Mouse (Mus musculus): ENCODE results near the gene Cluh. TPM values are rescaled to one million over a fixed set of nuclear protein-coding genes. Genes with fewer than 3 reads are reported as not detected.

The Cluh gene
- polyA plus RNA-seq, 1 experiment from 2014 or later = 21.4 TPM

DNA sequence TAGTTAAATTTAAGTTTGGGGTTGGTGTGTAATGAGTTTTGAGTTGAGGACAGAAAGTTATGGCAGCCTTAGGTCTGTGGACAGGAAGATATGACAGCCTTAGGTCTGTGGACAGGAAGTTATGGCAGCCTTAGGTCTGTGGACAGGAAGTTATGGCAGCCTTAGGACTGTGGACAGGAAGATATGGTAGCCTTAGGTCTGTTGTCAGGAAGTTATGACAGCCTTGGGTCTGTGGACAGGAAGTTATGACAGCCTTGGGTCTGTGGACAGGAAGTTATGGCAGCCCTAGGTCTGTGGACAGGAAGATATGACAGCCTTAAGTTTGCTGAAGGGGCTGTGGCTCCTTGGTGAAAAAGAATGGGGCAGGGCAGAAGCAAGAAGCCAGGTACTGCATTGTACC, 24.0 kb upstream of the Cluh start:
- Histone ChIP-seq H3K27ac (no peak overlapping the region), H3K27me3 (peaks cover 26% of the 10 kb centered on the region), H3K4me1 (no peaks in the 10 kb centered on the region), H3K4me2 (replicated peaks) (no peak overlapping the region), H3K4me3 (no peak overlapping the region), H3K36me3 (no peaks in the 10 kb centered on the region), H3K9me3 (no peaks in the 10 kb centered on the region), H3K9ac (no peak overlapping the region)
- no peak for ATAC-seq (ENCODE audit: low FRiP score, low read depth)

DNA sequence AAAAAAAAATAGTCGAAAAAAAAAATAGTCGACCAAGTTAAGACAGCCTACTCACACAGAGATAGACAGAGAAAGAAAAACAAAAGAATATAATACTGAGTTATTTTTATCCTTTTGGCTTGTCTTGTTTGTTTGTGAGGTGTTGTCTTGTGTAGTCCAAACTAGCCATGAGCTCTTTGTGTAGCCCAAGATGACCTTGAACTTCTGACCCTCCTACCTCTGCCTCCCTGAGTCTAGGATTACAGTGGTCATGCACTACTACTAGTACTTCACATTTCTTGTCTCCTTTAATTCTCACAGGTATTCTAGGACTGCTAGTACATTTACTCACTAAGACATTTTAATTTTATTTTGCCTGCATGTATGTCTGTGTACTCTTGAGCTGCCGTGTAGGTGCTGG, 21.8 kb upstream of the Cluh start:
- H3K4me2 ChIP-seq (replicated peaks) = no peak overlapping the region
- no peaks in the 10 kb centered on the region for H3K9me3 ChIP-seq
- no peak overlapping the region for H3K4me3 ChIP-seq
- H3K27ac ChIP-seq = no peak overlapping the region
- H3K9ac ChIP-seq = no peak overlapping the region
- WGBS = 73% methylated on average over 3 of the region's 3 CpGs
- H3K4me1 ChIP-seq = no peaks in the 10 kb centered on the region
- H3K27me3 ChIP-seq = peaks cover 5% of the 10 kb centered on the region; the same call in 1 of the 2 replicates
- H3K36me3 ChIP-seq = no peaks in the 10 kb centered on the region
- no peak for ATAC-seq (ENCODE audit: low FRiP score, low read depth)

DNA sequence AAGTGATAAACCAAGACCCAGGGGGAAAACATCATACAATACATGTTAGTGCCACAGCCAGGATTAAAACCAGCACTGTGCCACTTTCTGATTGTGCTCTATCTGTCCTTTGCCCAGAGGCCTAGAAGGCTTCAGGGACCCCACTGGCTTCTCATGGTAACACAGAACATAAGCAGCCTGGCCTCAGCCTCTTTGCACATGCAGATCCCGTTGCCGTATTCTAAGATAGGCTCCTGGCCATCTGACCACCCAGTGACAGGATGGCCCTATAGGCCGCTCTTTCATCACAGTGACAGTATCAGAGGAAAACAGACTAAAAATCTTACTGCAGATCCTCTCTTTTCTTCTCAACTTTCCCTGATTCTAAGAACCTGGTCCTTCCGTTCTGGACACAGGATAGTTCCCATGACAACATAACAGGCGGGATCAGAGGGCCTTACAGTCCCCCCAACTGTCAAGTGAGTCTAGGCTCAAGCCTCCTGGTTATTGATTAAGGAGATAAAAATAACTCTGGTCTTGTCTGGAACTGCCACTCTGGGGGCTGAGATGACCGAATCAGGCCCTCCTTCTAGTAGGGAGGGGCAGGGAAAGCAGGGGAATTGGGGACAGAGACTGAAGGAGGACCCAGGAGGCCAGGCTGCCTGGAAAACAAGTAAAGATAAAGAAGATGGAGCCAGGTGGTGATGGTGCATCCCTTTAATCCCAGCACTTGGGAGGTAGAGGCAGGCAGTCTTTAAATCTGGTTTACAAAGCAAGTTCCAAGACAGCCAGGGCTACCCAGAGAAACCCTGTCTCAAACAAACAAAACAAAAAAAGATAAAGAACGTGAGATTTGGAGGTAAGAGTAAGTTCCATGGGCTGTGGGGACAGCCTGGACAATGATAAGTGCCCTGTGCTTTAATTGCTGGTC, 17.2 kb upstream of the Cluh start:
- H3K4me1 ChIP-seq = peaks cover under 1% of the 10 kb centered on the region
- H3K4me3 ChIP-seq = no peak overlapping the region
- 0 out of 2 replicates have a peak, but pooled peaks cover 8% of the 10 kb centered on the region for H3K27me3 ChIP-seq
- no peaks in the 10 kb centered on the region for H3K9me3 ChIP-seq
- no peak overlapping the region for H3K9ac ChIP-seq
- H3K36me3 ChIP-seq = no peaks in the 10 kb centered on the region
- no peak overlapping the region for H3K4me2 ChIP-seq (replicated peaks)
- WGBS = 68% methylated on average over 7 of the region's 7 CpGs
- ATAC-seq (ENCODE audit: low FRiP score, low read depth) = no peak
- no peak overlapping the region for H3K27ac ChIP-seq

DNA sequence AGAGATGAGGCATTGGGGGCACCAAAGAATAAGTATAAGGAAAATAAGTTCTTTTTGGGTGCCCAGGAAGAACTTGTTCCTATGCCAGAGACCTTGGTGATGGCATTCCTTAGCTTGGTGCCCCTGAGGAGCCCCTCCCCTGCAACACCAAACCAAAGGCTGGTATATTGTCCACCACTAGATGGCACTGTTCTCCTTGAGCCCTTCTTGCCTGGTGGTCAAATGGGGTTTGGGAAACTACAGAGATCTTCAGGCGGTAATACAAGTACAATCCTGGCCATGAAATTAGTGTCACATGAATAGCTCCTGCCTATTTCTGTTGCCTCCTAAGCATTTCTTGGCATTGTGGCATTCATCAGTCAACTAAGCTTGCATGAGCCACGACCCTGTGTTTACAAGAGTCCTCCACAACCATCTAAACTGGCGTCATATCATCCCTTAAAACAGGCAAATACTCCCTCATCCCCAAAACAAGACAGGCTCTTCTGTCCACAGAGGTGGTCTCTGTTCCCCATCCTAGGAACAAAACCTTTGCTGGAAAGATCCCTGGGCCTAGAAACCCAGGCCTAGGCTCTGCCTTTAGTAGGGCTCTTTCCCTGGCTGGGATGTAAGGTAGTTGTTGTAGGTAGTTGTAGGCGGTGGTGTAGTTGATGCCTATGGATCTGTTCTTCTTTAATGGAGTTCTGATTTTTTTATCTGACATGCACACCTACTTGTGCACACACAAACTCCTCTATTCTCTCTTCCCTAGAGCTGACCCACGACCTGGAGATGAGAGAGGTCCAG, 14.6 kb upstream of the Cluh start:
- no peak overlapping the region for H3K4me2 ChIP-seq (replicated peaks)
- no peaks in the 10 kb centered on the region for H3K9me3 ChIP-seq
- H3K9ac ChIP-seq = no peak overlapping the region
- no peak overlapping the region for H3K27ac ChIP-seq
- H3K4me1 ChIP-seq = peaks cover 16% of the 10 kb centered on the region
- 66% methylated on average over 5 of the region's 5 CpGs for WGBS
- peaks cover 15% of the 10 kb centered on the region for H3K27me3 ChIP-seq
- H3K4me3 ChIP-seq = no peak overlapping the region
- ATAC-seq (ENCODE audit: low FRiP score, low read depth) = no peak
- no peaks in the 10 kb centered on the region for H3K36me3 ChIP-seq

DNA sequence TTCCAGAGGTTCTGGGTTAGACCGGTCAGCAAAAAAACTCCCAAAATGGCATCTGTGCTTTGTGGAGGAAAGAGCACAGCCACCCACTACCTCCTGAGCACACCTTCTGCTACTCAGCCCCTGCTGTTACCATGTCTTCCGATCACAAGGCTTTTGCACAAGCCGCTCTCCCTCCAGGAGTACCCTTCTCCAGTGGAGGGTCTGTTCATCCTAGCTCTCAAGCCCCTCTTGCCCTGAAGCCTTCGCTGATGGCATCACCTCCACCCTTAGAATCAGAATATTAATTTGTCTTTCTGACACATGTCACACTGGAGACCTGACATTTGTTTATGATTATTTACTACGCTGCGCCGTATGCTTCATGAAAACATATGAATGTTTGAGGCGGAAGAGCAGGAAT, 11.8 kb upstream of the Cluh start:
- ATAC-seq (ENCODE audit: low FRiP score, low read depth) = no peak
- no peaks in the 10 kb centered on the region for H3K9me3 ChIP-seq
- H3K27ac ChIP-seq = no peak overlapping the region
- H3K4me1 ChIP-seq = peaks cover 16% of the 10 kb centered on the region
- H3K9ac ChIP-seq = peak overlapping the region; percentile 88
- no peaks in the 10 kb centered on the region for H3K36me3 ChIP-seq
- peak overlapping the region; percentile 77 for H3K4me3 ChIP-seq
- peaks cover 22% of the 10 kb centered on the region for H3K27me3 ChIP-seq
- peak overlapping the region; percentile 81 for H3K4me2 ChIP-seq (replicated peaks)
- WGBS = 21% methylated on average over 8 of the region's 8 CpGs

DNA sequence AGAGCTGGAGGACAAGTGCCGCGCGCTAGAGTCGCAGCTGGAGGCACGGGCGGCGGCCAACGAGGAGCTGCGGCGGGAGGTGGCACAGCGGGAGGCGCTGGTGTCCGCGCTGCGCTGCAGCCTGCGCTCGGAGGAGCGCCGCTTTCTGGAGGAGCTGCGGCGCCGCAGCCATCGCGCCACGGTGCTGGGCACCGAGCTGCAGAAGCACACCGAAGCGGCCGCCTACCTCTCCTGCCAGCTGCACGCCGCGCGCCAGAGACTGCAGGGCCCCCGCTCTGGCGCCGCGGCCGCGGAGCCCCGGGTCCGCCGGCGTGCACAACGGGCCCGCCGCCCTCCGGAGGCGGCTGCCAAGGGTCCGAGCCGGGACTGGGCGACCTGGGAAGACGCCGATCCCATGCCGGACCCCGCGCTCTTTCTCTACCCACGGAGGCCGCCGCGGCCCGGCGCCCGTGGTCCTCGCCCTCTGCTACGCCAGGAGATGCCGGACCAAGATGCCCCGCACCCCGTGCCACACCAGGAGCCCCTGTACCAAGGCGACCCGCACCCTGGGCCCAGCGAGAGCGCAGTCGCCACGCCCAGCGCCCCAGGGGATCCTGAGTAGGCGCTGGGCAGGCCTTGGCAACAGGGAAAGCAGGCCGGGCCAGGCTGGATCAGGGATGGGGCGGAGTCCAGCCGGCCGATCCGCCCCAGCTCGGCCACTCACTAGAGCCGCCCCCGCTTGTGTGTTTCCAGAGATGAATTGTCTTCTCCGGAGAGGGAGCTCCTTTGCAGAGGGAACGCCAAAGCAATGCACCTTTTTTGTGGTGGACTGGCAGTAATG, 11.1 kb upstream of the Cluh start:
- ATAC-seq (ENCODE audit: low FRiP score, low read depth) = peak; percentile 91
- WGBS = under 1% methylated on average over 79 of the region's 86 CpGs
- Histone ChIP-seq H3K4me3 (peak overlapping the region; percentile 77), H3K9me3 (no peaks in the 10 kb centered on the region), H3K36me3 (no peaks in the 10 kb centered on the region), H3K27me3 (peaks cover 22% of the 10 kb centered on the region), H3K27ac (peak overlapping the region; percentile 85), H3K4me2 (replicated peaks) (peak overlapping the region; percentile 81), H3K4me1 (peaks cover 16% of the 10 kb centered on the region), H3K9ac (peak overlapping the region; percentile 88)

DNA sequence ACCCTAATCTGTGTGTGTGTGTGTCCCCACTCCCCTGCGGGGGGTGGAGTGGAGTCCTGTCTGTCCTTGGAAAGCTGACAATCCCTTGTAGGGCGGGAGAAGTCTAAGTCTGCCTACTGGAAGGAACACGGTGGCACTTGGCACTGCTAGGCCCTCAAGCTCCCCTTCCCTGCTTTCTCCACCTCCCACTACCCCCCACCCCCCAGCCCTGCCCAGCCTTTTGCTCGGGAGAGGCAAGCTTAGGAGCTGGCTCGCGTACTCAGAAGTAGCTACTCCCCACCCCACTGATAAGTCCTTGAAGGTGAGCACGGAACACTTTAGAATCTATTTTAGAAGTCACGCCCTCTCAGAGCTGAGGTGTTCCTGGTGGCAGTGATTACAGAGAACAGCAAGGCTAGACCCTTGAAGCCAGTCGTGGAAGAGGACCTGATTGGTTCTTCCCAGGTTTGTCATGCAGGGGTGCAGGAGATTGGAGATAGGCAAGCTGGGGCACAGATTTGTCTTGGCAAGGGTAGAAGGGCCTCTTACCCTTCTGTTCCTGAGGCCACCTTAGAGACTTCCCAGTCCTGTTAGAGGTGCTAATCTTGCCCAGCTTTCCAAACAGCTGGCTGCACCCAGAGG, 10.4 kb upstream of the Cluh start:
- H3K9ac ChIP-seq = peak overlapping the region; percentile 88
- H3K4me2 ChIP-seq (replicated peaks) = peak overlapping the region; percentile 81
- peak overlapping the region; percentile 77 for H3K4me3 ChIP-seq
- ATAC-seq (ENCODE audit: low FRiP score, low read depth) = peak; percentile 41
- WGBS = 10% methylated on average over 9 of the region's 9 CpGs
- peaks cover 22% of the 10 kb centered on the region for H3K27me3 ChIP-seq
- H3K36me3 ChIP-seq = no peaks in the 10 kb centered on the region
- H3K9me3 ChIP-seq = no peaks in the 10 kb centered on the region
- H3K4me1 ChIP-seq = peaks cover 16% of the 10 kb centered on the region
- H3K27ac ChIP-seq = peak overlapping the region; percentile 85

DNA sequence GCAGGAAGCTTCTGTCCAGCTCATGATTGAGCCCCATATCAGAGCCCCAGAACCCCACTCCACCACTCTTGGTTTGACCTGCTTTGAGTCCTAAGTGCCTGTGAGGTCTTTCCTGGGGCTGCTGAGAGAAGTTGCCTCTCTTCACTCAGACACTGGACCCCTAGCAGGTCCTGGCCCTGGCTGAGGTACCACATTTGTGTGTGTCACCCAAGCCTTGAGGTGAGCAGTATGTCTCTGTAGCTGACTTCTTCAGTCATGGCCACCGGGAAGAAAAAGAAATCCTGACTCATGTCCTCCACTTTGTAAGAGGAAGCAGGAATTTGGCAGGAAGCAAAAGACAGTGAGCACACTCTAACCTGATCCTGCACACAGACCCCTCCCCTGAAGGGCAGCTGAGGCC, 9.7 kb upstream of the Cluh start:
- no peak for ATAC-seq (ENCODE audit: low FRiP score, low read depth)
- Histone ChIP-seq H3K27me3 (peaks cover 22% of the 10 kb centered on the region), H3K4me2 (replicated peaks) (no peak overlapping the region), H3K4me3 (no peak overlapping the region), H3K9me3 (no peaks in the 10 kb centered on the region), H3K9ac (no peak overlapping the region), H3K4me1 (peaks cover 16% of the 10 kb centered on the region), H3K27ac (no peak overlapping the region), H3K36me3 (no peaks in the 10 kb centered on the region)
- 67% methylated on average over 1 of the region's 1 CpGs for WGBS

DNA sequence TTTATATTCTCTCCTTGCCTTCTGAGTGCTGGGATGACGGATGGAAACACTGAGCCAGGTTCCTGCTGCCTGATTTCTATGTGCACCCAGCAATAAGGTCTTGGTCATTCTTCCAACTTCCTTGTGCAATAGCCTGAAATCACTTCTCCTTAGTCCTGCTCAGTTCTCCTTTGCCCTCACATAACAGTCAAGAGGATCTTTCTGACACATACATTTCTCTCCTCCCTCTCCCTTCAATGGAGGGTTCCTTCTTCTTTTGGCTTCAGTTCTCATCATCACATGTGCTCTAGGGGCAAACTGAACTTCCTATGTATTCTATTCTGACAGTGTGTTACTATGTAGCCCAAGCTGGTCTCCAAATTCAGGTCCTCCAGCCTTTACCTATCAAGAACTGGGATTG, 1.3 kb upstream of the Cluh start:
- Histone ChIP-seq H3K9me3 (no peaks in the 10 kb centered on the region), H3K27me3 (no peaks in the 10 kb centered on the region), H3K4me2 (replicated peaks) (no peak overlapping the region), H3K4me1 (peaks cover 30% of the 10 kb centered on the region), H3K9ac (no peak overlapping the region), H3K36me3 (no peaks in the 10 kb centered on the region), H3K4me3 (no peak overlapping the region), H3K27ac (no peak overlapping the region)
- WGBS = 87% methylated on average over 1 of the region's 1 CpGs
- no peak for ATAC-seq (ENCODE audit: low FRiP score, low read depth)

DNA sequence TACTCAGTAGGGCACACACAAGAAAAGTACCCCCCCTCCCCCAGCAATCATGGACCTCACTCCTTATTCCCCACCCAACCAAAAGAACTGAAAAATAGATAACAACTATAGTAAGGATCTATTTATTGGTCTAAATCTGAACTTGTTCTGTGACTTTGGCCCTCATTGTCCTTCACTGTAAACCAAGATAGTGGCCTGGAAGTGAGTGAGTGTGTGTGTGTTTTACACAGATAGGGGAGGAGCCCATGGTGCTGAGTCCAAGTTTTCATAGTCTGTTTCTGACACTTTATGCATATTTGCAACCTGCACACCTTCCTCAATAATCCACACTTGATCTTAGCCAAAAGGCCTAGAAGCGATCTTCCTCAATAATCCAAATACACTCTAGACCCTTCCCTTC, 619 bp upstream of the Cluh start:
- peaks cover 37% of the 10 kb centered on the region for H3K4me1 ChIP-seq
- H3K9ac ChIP-seq = peak overlapping the region; percentile 94
- 0 out of 2 replicates have a peak, but pooled peaks have one; percentile 2 for ATAC-seq (ENCODE audit: low FRiP score, low read depth)
- peak overlapping the region; percentile 95 for H3K4me3 ChIP-seq
- H3K27me3 ChIP-seq = no peaks in the 10 kb centered on the region
- no peak overlapping the region for H3K27ac ChIP-seq
- peak overlapping the region; percentile 91 for H3K4me2 ChIP-seq (replicated peaks)
- 6% methylated on average over 1 of the region's 1 CpGs for WGBS
- no peaks in the 10 kb centered on the region for H3K36me3 ChIP-seq
- H3K9me3 ChIP-seq = no peaks in the 10 kb centered on the region

Measured in limb, embryonic 13.5 days (tissue).